Mouse (Mus musculus): ENCODE results near the gene Lipa.

The Lipa gene

DNA sequence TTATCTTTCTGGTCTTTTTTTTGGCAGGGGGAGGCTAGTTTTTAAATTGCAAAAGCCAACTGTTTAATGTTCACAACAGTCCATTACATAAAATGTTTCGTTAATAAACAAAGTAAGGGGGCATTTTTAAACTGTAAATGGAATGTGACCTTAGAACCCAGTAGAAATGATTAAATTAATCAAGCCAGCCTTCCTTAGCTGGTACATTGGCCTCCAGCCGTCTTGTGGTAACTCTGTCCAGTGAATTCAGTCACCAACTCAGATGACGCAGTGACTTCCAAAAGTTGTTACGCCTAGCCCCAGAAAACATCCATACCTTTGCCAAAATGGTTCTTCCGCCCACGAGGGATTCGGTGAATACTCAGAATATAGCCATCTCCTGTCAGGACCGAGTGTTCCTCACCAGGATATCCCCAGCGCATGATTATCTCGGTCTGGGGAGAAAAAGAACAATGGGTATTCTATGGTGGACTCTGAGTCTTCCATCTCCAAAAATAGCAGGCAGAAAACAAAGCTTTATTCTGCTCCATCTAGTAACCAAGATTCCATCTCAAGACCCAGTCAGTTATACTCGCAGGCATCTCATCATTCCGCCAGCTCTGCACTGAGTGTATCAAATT is 4.1 kb downstream of the Lipa start:
- no peak for DNase-seq (ENCODE audit: low spot score in 2 of 2)

DNA sequence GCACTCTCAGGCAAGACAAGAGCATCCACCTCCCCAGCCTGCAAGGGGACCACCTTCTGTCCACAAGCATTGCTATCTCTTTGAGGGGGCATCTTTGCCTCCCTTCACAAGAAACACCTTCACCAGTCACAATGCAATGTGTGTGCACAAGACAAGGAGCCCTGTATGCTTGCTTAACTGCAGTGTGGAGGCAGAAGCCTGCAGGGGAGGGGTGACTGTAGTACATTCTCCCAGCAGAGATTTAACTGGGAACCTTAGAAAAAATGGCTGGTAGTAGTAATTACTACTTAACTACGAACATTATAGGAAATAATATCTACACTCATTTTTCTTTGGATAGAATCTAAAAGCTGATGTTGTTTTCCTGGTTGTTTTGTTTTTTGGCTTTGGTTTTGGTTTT is 5.3 kb downstream of the Lipa start:
- DNase-seq (ENCODE audit: low spot score in 2 of 2): no peak

DNA sequence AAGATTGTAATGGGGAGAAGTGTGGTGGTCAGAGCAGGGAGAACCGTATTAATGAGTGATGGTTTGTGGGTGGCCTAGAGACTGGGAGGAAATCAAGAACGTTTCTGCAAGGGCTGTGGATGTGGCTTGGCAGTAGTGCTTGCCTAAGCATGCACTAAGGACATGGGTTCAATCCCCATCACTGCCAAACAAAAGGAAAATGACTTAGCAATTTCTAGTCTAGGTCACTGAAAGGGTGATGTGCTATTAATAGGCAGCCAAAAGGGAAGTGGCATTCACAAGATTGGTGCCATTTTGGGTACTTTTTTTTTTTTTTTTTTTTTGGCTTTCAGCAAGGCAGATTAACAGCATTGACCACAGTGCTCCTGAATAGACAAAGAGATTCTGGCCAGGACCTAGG is 5.9 kb downstream of the Lipa start:
- DNase-seq (ENCODE audit: low spot score in 2 of 2): no peak

- DNase-seq (ENCODE audit: low spot score in 2 of 2): no peak
Observed at GRCm38 (mm10) chr19:34520051-34520450, 7.2 kb downstream of the Lipa start.

DNA sequence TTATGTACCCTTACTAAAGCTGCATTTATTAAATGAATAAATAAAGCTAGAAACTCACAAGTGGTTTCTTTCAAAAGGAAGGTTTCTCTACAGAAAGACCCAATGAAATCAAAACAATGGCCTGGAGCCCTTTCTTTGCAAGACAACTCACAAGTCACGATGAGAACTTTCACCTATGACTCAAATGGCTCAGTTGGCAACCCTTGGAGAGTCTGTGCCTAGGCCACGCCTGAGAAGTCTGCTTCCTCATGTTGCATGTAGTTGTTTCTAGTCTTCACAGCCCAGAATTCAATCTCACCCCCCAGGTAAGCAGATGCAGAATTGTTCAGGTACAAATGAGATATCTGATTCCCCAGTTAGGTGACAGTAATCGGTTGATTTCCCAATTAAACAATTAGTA is 7.6 kb downstream of the Lipa start:
- no peak for DNase-seq (ENCODE audit: low spot score in 2 of 2)

DNA sequence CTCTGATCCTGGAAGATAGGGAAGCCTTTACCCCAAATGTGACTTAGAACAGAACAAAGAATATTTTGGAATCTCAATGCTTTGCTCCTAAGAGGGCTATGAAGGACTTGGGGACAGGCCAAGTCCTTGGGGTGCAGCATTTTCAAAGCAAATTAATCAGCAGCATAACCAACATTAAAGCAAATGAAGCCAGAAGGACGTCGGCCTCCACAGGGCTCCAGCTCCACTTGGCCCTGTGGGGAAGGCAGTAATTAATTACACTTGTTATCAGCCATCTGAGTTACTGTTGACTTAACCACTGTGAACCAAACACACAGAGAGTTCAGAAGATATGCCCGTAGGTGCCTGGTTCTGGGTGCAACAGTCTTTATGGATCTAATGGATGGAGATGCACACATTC is 8.5 kb downstream of the Lipa start:
- no peak for DNase-seq (ENCODE audit: low spot score in 2 of 2)

- DNase-seq (ENCODE audit: low spot score in 2 of 2): no peak
Observed at GRCm38 (mm10) chr19:34517812-34518594, 9.3 kb downstream of the Lipa start.

GRCm38 (mm10) chr19:34517197-34517596 is 10.1 kb downstream of the Lipa start:
- DNase-seq (ENCODE audit: low spot score in 2 of 2): no peak

DNA sequence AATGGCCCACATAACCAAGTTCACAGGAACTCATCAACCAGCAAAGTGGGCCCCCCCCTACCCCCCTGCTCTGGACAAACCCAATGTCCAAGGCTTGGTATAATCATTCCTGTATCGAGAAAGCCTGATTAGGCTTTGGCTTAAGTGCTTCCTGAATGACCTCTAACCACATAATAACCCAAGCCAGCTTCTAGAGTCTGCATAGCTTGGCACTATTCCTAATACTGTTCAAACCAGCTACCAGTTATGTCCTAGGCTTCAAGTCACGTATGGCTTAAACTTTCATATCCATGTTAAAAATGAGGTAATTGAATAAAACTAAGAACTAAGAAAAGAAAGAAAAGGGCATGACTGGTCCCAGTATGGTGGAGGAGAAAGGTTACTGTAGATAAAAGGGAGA is 10.9 kb downstream of the Lipa start:
- no peak for DNase-seq (ENCODE audit: low spot score in 2 of 2)

DNA sequence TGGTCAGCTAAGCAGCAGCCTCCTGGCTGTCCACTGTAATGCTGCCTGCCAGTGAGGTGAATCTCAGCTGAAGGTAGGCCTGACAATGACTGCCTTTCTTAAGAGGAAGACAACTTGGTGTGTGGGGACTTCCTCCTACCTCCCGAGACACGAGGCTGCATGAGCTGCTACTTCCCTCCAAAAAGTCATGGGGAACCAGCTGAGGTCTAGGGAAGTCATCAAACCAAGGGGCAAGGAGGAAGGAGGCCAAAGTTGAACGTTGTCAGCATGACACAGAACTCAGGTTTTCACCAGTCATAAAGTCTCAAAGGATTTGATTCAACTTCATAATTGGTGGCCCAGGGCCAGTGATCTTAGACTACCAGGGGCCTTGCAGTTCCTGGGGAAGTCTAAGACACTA is 11.6 kb downstream of the Lipa start:
- no peak for DNase-seq (ENCODE audit: low spot score in 2 of 2)

DNA sequence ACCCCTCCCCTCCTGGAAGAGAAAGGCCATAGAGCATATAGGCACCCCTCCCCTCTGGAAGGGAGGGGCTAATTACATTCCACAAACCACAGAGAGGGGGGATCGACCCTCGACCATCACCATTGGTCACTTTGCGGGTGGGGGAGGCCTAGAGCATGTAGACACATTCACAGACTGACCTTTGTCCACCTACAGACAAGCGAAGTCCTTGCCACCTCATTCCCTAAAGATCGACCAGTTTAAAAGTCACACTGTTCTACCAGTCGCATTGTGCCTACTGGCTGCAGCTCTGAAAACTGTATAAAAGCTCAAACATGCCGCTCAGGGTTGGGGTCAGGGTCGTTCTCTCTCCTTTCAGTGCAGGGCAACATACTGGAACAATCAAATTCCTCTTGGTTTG is 15.7 kb downstream of the Lipa start:
- no peak for DNase-seq (ENCODE audit: low spot score in 2 of 2)

DNA sequence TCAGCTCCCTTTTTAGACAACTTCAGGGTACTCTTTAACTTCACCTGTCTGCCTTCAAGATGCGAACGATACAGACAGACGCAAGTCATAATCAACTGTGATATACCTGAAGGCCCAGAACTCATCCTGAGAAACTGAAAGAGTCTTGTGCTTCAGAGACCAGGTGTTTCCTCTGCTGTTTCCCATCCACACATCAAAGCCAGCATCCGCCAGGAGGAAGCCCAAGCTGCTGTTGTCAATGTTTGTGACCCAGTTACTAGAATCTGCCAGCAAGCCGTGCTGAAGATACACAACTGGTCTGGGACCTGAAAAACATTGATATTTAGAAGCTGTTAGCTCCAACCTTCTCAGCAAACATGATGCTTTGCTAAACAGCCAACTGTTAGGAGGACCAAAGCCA is 16.6 kb downstream of the Lipa start:
- DNase-seq (ENCODE audit: low spot score in 2 of 2): no peak

DNA sequence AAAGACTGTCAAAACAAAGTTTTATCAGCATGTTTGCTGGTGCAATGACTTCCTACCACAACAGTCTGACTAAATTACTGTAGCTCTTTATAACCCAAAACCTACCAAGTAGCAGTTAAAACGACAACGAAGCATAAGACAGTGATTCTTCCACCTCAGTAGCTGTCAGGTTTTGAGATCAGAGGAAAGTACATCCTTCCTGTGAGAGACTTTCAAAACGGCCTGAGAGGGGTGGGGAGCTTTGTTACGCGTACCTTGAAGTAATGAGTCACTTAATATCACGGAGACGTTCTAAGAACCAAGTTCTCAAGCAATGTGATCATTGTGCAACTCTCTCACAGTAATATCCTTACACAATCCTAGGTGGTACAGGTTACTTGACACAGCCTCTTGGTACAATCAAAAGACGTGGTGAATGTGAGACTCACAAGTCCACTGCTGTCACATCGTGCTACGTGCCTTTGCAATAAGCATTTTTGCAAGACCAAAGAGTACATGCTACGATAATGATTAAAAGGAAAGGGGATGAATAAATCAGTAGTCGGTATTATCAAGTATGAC is 22.0 kb downstream of the Lipa start:
- no peak for DNase-seq (ENCODE audit: low spot score in 2 of 2)

DNA sequence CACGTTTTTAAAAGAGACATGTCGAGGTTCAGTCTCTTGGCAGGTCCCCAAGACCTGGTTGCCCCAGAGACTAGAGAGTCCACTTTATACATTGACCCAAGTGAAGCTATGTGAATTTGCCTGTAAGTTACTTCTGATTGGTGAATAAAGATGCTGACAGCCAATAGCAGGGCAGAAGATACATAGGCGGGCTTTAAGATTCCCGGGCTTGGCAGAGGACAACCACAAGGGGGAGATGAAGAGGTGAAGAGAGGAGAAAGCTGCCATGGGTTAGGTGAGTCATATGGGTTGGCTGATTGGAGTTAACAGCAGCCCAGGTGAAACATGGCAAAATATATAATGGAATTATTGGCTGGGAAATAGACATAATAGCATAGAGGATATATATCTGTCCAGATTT is 26.5 kb downstream of the Lipa start:
- peak in 1 of 2 experiments; percentile 42 for DNase-seq (ENCODE audit: low spot score in 2 of 2)

DNA sequence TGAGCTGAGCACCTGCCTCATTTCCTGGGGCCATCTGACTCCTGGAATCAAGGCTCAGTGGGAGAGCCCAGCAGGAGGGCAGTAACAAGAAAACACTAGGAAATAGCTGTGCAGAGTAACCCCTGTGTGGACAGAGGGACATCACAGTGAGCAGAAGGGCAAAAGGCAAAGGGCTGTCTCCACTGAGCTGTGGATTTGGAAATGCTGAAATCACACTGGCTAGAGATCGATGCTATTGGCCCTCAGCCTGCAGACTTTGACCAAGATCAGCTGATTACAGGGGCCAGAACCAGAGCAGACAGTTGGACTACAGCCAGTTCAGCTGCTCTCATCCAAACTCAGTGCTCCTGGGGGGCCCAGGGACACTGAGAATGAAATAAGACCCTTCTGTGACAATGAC is 30.9 kb downstream of the Lipa start:
- DNase-seq (ENCODE audit: low spot score in 2 of 2): no peak

GRCm38 (mm10) chr19:34493859-34494258 is 33.4 kb downstream of the Lipa start:
- no peak for DNase-seq (ENCODE audit: low spot score in 2 of 2)

GRCm38 (mm10) chr19:34483547-34483946 is 43.7 kb downstream of the Lipa start:
- no peak for DNase-seq (ENCODE audit: low spot score in 2 of 2)

- DNase-seq (ENCODE audit: low spot score in 2 of 2): peak; percentile 9 to 24
Observed at GRCm38 (mm10) chr19:34474991-34475971, 52.0 kb downstream of the Lipa start, which contains the start of gene Ch25h. Ch25h (minus strand) TSS chr19:34475164.

- no peak for DNase-seq (ENCODE audit: low spot score in 2 of 2)
Observed at GRCm38 (mm10) chr19:34474228-34474990, 52.9 kb downstream of the Lipa start.

DNA sequence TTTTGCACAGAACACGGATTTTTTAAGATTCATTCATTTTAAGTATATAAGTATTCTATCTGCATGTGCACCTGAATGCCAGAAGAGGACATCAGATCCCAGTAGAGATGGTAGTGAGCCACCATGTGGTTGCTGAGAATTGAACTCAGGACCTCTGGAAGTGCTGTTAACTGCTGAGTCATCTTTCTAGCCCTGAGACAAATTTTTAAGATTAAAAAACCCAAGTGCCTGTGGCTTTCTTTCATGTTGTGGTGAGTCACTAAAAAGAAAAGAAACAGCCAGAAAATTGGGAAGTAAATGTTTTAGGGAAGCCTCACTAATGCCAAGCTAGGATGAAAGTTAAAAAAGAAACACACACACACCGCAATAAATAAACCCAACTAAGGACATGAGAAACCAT is 55.6 kb downstream of the Lipa start:
- DNase-seq (ENCODE audit: low spot score in 2 of 2): no peak

- no peak for DNase-seq (ENCODE audit: low spot score in 2 of 2)
Observed at GRCm38 (mm10) chr19:34468794-34469193, 58.5 kb downstream of the Lipa start.
